Mouse (Mus musculus): Measurements from ENCODE around the gene Gm10226. TPM values are rescaled to one million over a fixed set of nuclear protein-coding genes. Genes with fewer than 3 reads are reported as not detected.
"Not testable (repeated sequence)": the region's sequence is repeated elsewhere in the genome, so short reads cannot be mapped to it uniquely, and the experiment has no call there.

The Gm10226 gene
- polyA plus RNA-seq (2015; fragmentation: Nextera tagmentation; extraction: Ambion mirVana): 7.6 and 8.0 TPM in 2 replicates

- Histone ChIP-seq H3K4me2 (replicated peaks) (no peak within 1 kb of the TSS), H3K9me3 (no peaks in the 10 kb centered on the region), H3K36me3 (peaks cover 34% of the 10 kb centered on the region), H3K27ac (no peak within 1 kb of the TSS), H3K4me3 (no peak within 1 kb of the TSS), H3K4me1 (no peaks in the 10 kb centered on the region), H3K9ac (no peak within 1 kb of the TSS), H3K27me3 (no peaks in the 10 kb centered on the region)
- WGBS: 86% methylated on average over 3 of the region's 3 CpGs
- ATAC-seq (ENCODE audit: low FRiP score, low read depth): no peak
Observed at GRCm38 (mm10) chr17:21691560-21691959, at the start of gene Gm10226. Gm10226 (plus strand) TSS chr17:21691860.

GRCm38 (mm10) chr17:21648791-21649190 is 42.9 kb upstream of the Gm10226 start:
- no peaks in the 10 kb centered on the region for H3K4me1 ChIP-seq
- H3K36me3 ChIP-seq: no peaks in the 10 kb centered on the region
- no peaks in the 10 kb centered on the region for H3K9me3 ChIP-seq
- H3K27me3 ChIP-seq: no peaks in the 10 kb centered on the region
- WGBS: 31% methylated on average over 3 of the region's 3 CpGs
- no peak overlapping the region for H3K27ac ChIP-seq
- H3K9ac ChIP-seq: no peak overlapping the region
- no peak for ATAC-seq (ENCODE audit: low FRiP score, low read depth)
- H3K4me3 ChIP-seq: no peak overlapping the region
- H3K4me2 ChIP-seq (replicated peaks): no peak overlapping the region

GRCm38 (mm10) chr17:21649936-21650335 is 41.7 kb upstream of the Gm10226 start:
- H3K4me1 ChIP-seq: no peaks in the 10 kb centered on the region
- no peaks in the 10 kb centered on the region for H3K9me3 ChIP-seq
- H3K27me3 ChIP-seq: no peaks in the 10 kb centered on the region
- H3K27ac ChIP-seq: peak overlapping the region; percentile 79
- 20% methylated on average over 2 of the region's 2 CpGs for WGBS
- H3K4me3 ChIP-seq: peak overlapping the region; percentile 47
- peak; percentile 31; the same call in 1 of the 2 replicates for ATAC-seq (ENCODE audit: low FRiP score, low read depth)
- peak overlapping the region; percentile 59 for H3K4me2 ChIP-seq (replicated peaks)
- H3K9ac ChIP-seq: peak overlapping the region; percentile 55
- no peaks in the 10 kb centered on the region for H3K36me3 ChIP-seq

DNA sequence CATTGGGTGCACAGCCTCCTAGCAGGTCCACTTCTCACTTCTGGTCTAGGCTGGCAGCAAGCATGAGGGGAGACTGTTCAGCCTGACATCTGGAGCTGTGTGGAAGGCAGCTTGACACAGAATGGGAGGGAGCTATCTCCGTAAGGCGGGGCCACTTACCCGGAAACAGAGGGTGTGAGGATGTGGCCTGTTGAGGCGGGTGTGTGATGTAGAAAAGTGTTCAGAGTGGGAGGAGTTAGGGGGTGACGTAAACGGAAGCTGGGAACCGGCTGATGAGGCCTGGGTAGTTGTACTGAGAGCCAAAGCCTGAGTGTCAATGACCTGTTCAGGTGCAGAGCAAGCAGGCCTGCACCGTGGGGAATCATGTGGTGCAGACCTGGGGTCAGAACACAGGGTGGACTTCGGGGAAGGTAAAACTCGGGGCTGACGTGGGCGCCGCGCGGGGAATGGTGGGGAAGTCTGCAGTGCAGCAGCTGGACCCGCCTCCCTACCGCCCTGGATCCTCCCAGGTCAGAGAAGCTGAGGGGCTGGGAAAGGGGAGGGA is 41.2 kb upstream of the Gm10226 start, which contains the start of gene Zfp983:
Zfp983 (plus strand) TSS at position 261 of the 544 bp plus-strand sequence.
- WGBS: 0% methylated on average over 17 of the region's 17 CpGs
- peak; percentile 100 for ATAC-seq (ENCODE audit: low FRiP score, low read depth)
- H3K4me1 ChIP-seq, H3K9me3 ChIP-seq, H3K27me3 ChIP-seq, H3K36me3 ChIP-seq: not testable (repeated sequence)
- peak within 1 kb of the TSS; percentile 55 for H3K9ac ChIP-seq
- H3K4me3 ChIP-seq: peak within 1 kb of the TSS; percentile 47
- peak within 1 kb of the TSS; percentile 79 for H3K27ac ChIP-seq
- peak within 1 kb of the TSS; percentile 59 for H3K4me2 ChIP-seq (replicated peaks)

DNA sequence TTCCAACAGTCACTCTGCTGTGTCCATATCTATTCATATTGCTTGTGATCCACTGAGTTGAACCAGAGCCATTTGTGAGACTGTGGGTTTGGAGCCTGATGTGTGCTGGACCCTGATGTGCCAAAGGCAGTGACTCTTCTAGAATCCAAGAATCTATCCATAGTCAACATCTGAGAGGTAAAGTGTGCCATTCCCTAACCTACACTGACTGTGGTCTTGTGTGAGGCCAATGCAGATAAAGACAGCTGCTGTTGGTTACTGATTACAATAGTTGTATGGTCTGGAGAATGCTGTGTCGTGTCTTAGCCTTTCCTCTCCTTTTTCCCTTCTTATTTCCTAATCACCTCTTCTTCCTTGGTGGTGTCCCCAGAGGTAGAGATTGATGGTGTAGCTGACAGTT is 12.8 kb upstream of the Gm10226 start:
- H3K4me1 ChIP-seq; H3K27ac ChIP-seq; H3K9me3 ChIP-seq; ATAC-seq (ENCODE audit: low FRiP score, low read depth); H3K4me2 ChIP-seq (replicated peaks); H3K27me3 ChIP-seq; H3K4me3 ChIP-seq; H3K9ac ChIP-seq; H3K36me3 ChIP-seq: not testable (repeated sequence)
- 33% methylated on average over 1 of the region's 1 CpGs for WGBS

DNA sequence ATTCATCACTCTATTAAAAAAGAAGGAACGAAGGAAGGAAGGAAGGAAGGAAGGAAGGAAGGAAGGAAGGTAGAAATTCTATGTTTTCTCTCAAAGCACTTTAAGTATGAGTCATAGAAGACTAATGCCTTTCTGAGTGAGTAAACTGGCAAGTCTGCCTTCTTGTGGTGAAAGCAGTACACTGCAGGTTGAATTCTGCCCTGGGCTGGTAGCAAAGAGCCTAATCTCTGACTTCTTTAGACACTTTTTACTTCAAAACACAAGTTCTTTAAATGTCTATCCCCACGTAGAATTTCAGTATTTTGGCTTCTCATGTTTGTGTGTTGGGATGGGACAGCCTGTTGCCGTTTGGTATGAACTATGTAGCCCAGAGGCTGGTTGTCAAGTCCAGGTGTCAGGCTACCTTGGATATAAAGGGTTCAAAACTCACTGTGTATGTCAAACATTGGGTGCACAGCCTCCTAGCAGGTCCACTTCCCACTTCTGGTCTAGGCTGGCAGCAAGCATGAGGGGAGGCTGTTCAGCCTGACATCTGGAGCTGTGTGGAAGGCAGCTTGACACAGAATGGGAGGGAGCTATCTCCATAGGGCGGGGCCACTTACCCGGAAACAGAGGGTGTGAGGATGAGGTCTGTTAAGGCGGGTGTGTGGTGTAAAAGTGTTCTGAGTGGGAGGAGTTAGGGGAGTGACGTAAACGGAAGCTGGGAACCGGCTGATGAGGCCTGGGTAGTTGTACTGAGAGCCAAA is 12.2 kb upstream of the Gm10226 start:
- Histone ChIP-seq H3K4me3 (peak overlapping the region; percentile 50), H3K4me1 (no peaks in the 10 kb centered on the region), H3K9ac (peak overlapping the region; percentile 51), H3K27me3 (no peaks in the 10 kb centered on the region), H3K9me3 (no peaks in the 10 kb centered on the region), H3K27ac (peak overlapping the region; percentile 67; the same call in 1 of the 2 replicates), H3K36me3 (peaks cover under 1% of the 10 kb centered on the region), H3K4me2 (replicated peaks) (peak overlapping the region; percentile 62)
- ATAC-seq (ENCODE audit: low FRiP score, low read depth): peak; percentile 98
- WGBS: 5% methylated on average over 9 of the region's 9 CpGs

DNA sequence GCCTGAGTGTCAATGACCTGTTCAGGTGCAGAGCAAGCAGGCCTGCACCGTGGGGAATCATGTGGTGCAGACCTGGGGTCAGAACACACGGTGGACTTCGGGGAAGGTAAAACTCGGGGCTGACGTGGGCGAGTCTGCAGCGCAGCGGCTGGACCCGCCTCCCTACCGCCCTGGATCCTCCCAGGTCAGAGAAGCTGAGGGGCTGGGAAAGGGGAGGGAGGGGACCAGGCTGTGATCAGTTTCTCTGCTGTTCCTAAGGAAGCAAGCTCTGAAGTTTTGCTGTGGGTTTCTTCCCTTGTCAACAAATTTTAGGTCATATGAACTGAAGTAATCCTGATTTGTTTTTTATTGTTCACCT is 11.7 kb upstream of the Gm10226 start:
- not testable (repeated sequence) for H3K36me3 ChIP-seq, H3K9me3 ChIP-seq, H3K27me3 ChIP-seq, H3K4me1 ChIP-seq
- peak; percentile 93 for ATAC-seq (ENCODE audit: low FRiP score, low read depth)
- under 1% methylated on average over 10 of the region's 10 CpGs for WGBS
- peak overlapping the region; percentile 62 for H3K4me2 ChIP-seq (replicated peaks)
- H3K27ac ChIP-seq: peak overlapping the region; percentile 67; the same call in 1 of the 2 replicates
- peak overlapping the region; percentile 50 for H3K4me3 ChIP-seq
- H3K9ac ChIP-seq: peak overlapping the region; percentile 51

- Histone ChIP-seq H3K27ac (no peak overlapping the region), H3K9ac (no peak overlapping the region), H3K4me2 (replicated peaks) (no peak overlapping the region), H3K36me3 (peaks cover 33% of the 10 kb centered on the region), H3K9me3 (no peaks in the 10 kb centered on the region), H3K4me3 (no peak overlapping the region), H3K4me1 (no peaks in the 10 kb centered on the region), H3K27me3 (no peaks in the 10 kb centered on the region)
- 77% methylated on average over 3 of the region's 3 CpGs for WGBS
- no peak for ATAC-seq (ENCODE audit: low FRiP score, low read depth)
Observed at GRCm38 (mm10) chr17:21693342-21693741, 1.7 kb downstream of the Gm10226 start.

DNA sequence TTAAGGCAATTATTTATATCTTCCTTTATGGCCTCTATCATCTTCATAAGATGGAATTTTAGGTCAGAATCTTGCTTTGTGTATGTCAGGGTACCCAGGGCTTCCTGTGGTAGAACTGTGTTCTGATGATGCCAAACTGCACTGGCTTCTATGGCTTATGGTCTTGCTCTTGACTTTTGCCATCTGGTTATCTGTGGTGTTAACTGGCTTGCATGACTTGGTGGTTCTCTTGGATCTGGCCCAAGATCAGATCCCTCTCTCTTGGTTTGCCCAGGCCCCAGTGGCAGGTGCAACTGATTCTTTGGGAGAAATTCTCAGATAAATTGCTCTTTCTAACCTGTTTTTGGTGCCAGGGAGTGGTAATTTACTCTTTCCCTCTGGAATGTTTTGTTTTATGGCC is 4.4 kb downstream of the Gm10226 start:
- no peak overlapping the region for H3K27ac ChIP-seq
- H3K4me2 ChIP-seq (replicated peaks): no peak overlapping the region
- H3K9ac ChIP-seq: no peak overlapping the region
- H3K36me3 ChIP-seq: peaks cover 12% of the 10 kb centered on the region
- no peak for ATAC-seq (ENCODE audit: low FRiP score, low read depth)
- no peak overlapping the region for H3K4me3 ChIP-seq
- H3K9me3 ChIP-seq: no peaks in the 10 kb centered on the region
- no peaks in the 10 kb centered on the region for H3K27me3 ChIP-seq
- no peaks in the 10 kb centered on the region for H3K4me1 ChIP-seq

GRCm38 (mm10) chr17:21702281-21703240 is 10.9 kb downstream of the Gm10226 start:
- H3K9ac ChIP-seq: no peak overlapping the region
- no peaks in the 10 kb centered on the region for H3K4me1 ChIP-seq
- H3K36me3 ChIP-seq: no peaks in the 10 kb centered on the region
- H3K27me3 ChIP-seq: no peaks in the 10 kb centered on the region
- ATAC-seq (ENCODE audit: low FRiP score, low read depth): no peak
- 45% methylated on average over 5 of the region's 5 CpGs for WGBS
- no peak overlapping the region for H3K4me3 ChIP-seq
- H3K27ac ChIP-seq: no peak overlapping the region
- no peaks in the 10 kb centered on the region for H3K9me3 ChIP-seq
- H3K4me2 ChIP-seq (replicated peaks): no peak overlapping the region

- WGBS: 88% methylated on average over 1 of the region's 1 CpGs
Observed at GRCm38 (mm10) chr17:21703414-21703813, 11.8 kb downstream of the Gm10226 start.

More at GRCm38 (mm10) chr17:21703414-21703813, 11.8 kb downstream of the Gm10226 start:
- Histone ChIP-seq H3K4me2 (replicated peaks) (no peak overlapping the region), H3K36me3 (no peaks in the 10 kb centered on the region), H3K27me3 (no peaks in the 10 kb centered on the region), H3K9me3 (no peaks in the 10 kb centered on the region), H3K4me3 (no peak overlapping the region), H3K9ac (no peak overlapping the region), H3K4me1 (peaks cover 2% of the 10 kb centered on the region), H3K27ac (no peak overlapping the region)
- ATAC-seq (ENCODE audit: low FRiP score, low read depth): no peak

Data from limb, embryonic 13.5 days (tissue).